Mouse (Mus musculus) hindbrain, postnatal 0 days (tissue): ENCODE measurements around the gene Dtnb. TPM values are rescaled to one million over a fixed set of nuclear protein-coding genes. Genes with fewer than 3 reads are reported as not detected.

Experiments used
- ATAC-seq: fragments of 200-750 bp; cut with Nextera tagmentation; 2 replicates; pipeline ENCODE4 v1.8.0; 2017; ENCODE audit warnings: mild to moderate bottlenecking, moderate TSS enrichment, moderate library complexity
- DNase-seq: peaks from one replicate; pipeline ENCODE4 v3.0.0-alpha.2; 2015; ENCODE audit warnings: low spot score
- H3K27ac ChIP-seq: fragments of 300-500 bp; sonication (generic); 2 replicates; pipeline ENCODE4 v1.5.1; 2014; ENCODE audit warnings: mild to moderate bottlenecking
- H3K27me3 ChIP-seq: fragments of 300-500 bp; sonication (generic); 2 replicates; pipeline ENCODE4 v1.6.1; 2014; ENCODE audit warnings: low read length, mixed read lengths; ENCODE audit not compliant: insufficient read depth
- H3K36me3 ChIP-seq: fragments of 300-500 bp; sonication (generic); 2 replicates; pipeline ENCODE4 v1.6.1; 2014; ENCODE audit warnings: low read length, mixed read lengths; ENCODE audit not compliant: insufficient read depth
- H3K4me1 ChIP-seq: fragments of 300-500 bp; sonication (generic); 2 replicates; pipeline ENCODE4 v1.6.1; 2014; ENCODE audit warnings: antibody characterized with exemption, low read length, mixed read lengths; ENCODE audit not compliant: insufficient read depth
- H3K4me2 ChIP-seq: fragments of 300-500 bp; sonication (generic); 2 replicates; pipeline ENCODE4 v1.6.1; 2014; ENCODE audit warnings: low read depth, mild to moderate bottlenecking, low read length, moderate library complexity, mixed read lengths
- H3K4me3 ChIP-seq: fragments of 300-500 bp; sonication (generic); 2 replicates; pipeline ENCODE4 v1.5.1; 2014; ENCODE audit warnings: low read length
- H3K9ac ChIP-seq: fragments of 300-500 bp; sonication (generic); replicated peaks from 2 replicates; pipeline ENCODE4 v1.6.1; 2014; ENCODE audit warnings: mild to moderate bottlenecking, low read length, moderate library complexity, mixed read lengths
- H3K9me3 ChIP-seq: fragments of 300-500 bp; sonication (generic); 2 replicates; pipeline ENCODE4 v1.6.1; 2016; ENCODE audit warnings: low read length, mixed read lengths
- CTCF ChIP-seq: IDR thresholded peaks from 2 replicates; pipeline ENCODE4 v1.5.1; 2016; ENCODE audit warnings: antibody characterized with exemption, control low read depth, low read depth
- WGBS: fragments of 180-500 bp; shearing (Covaris S2); extraction: QIAGEN DNeasy Blood & Tissue Kit; methylation state at CpG from one replicate; pipeline ENCODE4 v1.1.7; 2014; 5-methylcytosine and 5-hydroxymethylcytosine counted together
- polyA plus RNA-seq: library from polyadenylated mRNA; unstranded; fragments of >200 nt; fragmentation: Nextera tagmentation; extraction: Ambion mirVana; gene quantifications from 2 replicates; pipeline ENCODE4 v1.2.1, GENCODE M21; 2015
- total RNA-seq: library from RNA; depleted of rRNA; stranded (reverse); fragments of >200 nt; gene quantifications from 2 replicates; pipeline ENCODE4 v1.2.3, GENCODE M21; 2014

Dtnb gene
- total and polyA plus RNA-seq, 2 experiments from 2014 or later = 51.6 to 54.3 TPM

DNA sequence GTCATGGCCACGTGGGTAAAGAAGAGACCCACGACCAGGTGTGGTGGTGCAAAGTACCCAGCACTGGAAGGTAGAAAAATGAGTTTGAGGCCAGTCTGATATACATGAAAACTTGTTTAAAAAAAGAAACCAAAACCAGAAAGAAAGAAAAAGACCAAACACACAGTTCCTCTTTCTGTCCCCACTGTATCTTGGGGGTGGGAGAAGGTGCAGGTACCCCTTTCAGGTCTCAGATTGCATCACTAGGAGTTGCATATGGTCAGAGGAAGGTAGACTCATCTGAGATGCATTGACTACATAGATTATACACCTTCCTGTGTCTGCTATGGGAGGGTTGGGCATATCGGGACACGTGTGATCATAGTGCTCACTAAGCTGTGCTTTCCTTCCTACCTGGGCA lies 85.1 kb downstream of the Dtnb start:
- no peak for TF ChIP-seq CTCF
- Histone ChIP-seq H3K4me1 (no peaks in the 10 kb centered on the region), H3K36me3 (no peaks in the 10 kb centered on the region), H3K27me3 (no peaks in the 10 kb centered on the region), H3K9me3 (no peaks in the 10 kb centered on the region), H3K27ac (no peak overlapping the region), H3K9ac (no peak overlapping the region), H3K4me2 (no peak overlapping the region), H3K4me3 (no peak overlapping the region)
- WGBS = 67% methylated on average over 4 of the region's 4 CpGs
- ATAC-seq (no peak), DNase-seq (no peak)

DNA sequence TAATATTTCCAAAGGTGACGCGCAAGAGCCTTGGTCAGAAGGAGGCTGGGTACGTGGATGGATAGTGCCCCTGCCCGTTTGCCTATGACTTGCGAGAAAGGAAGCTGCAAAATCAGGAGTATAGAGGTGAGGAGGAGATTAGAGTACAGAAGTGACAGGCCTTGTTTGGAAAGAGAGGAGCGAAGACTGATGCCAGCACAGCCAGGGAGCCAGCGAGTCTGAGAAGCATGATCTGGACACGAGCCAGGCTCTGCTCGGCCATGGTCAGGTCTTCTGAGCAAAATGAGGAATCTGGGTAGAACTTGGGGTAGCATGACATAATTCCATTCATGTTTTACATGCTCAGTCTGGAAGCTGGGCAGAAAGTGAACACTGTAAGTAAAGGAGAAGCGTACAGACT lies 85.6 kb downstream of the Dtnb start:
- 65% methylated on average over 10 of the region's 10 CpGs for WGBS
- H3K9ac ChIP-seq = no peak overlapping the region
- H3K27ac ChIP-seq = no peak overlapping the region
- no peaks in the 10 kb centered on the region for H3K36me3 ChIP-seq
- no peaks in the 10 kb centered on the region for H3K9me3 ChIP-seq
- no peak for ATAC-seq
- no peaks in the 10 kb centered on the region for H3K27me3 ChIP-seq
- peak; percentile 39 for DNase-seq
- H3K4me1 ChIP-seq = no peaks in the 10 kb centered on the region
- no peak overlapping the region for H3K4me2 ChIP-seq
- TF ChIP-seq CTCF = no peak
- no peak overlapping the region for H3K4me3 ChIP-seq

DNA sequence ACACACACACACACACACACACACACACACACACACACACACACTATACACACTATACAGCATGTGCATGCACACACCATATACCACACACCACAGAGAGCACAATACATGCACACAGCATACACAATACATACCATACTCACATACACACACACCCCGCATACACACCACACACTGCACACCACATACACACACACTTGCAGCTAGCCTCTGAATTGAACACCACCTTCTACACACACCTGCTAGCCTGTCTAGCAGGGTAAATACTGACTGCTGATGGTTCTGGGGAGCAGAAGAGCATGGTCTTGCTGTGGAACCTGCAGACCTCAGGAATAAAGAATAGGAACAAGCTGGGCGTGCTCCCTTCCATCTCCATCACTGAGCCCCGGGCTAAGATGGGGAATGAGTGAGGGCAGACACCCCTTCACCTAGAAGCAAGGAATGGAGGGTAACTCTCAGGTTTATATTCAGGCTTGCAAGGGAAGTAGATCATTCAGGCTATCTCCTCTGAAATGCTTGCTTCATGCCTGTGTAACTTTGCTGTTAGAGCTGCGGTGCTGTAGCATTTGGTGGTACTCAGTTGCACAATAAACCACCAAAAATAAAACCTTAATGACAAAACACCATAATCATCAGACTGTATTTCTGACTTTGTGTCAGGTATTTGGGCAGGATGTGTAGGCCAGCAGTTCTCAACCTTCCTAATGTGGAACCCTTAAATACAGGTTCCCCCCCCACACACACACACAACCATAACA lies 87.6 kb downstream of the Dtnb start:
- H3K27ac ChIP-seq = no peak overlapping the region
- H3K36me3 ChIP-seq = no peaks in the 10 kb centered on the region
- no peak overlapping the region for H3K4me3 ChIP-seq
- DNase-seq (no peak), ATAC-seq (no peak)
- no peaks in the 10 kb centered on the region for H3K27me3 ChIP-seq
- H3K4me2 ChIP-seq = no peak overlapping the region
- H3K9ac ChIP-seq = no peak overlapping the region
- H3K9me3 ChIP-seq = no peaks in the 10 kb centered on the region
- H3K4me1 ChIP-seq = no peaks in the 10 kb centered on the region
- TF ChIP-seq CTCF = no peak
- 95% methylated on average over 4 of the region's 4 CpGs for WGBS

DNA sequence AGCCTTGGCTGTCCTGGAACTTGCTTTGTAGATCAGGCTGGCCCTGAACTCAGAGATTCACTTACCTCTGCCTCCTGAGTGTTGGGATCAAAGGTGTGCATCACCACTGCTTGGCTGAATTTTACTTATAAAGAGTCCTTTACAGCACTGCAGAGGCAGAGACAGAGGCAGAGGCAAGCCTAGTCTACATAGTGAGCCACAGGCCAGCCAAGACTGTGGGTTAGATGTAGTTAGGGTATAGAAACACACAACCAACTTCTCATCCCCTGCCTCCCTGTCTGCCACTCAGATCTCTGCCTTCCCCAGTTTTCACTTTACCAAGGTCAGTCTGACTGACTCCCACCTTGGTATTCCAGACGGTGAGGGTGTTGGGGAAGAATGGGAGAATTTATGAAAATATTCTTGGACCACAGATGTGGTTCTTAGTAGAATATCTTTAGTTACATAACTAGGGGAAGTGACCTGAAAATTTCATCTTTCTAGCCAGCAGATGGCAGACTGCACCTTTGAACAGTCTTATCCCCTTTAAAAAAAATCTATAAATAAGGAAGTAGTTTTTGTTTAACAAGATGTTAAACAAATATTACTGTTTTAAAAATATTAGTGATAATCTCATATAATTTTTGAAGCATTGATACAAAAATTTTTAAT lies 88.9 kb downstream of the Dtnb start:
- WGBS = 59% methylated on average over 1 of the region's 1 CpGs
- Histone ChIP-seq H3K27me3 (no peaks in the 10 kb centered on the region), H3K27ac (no peak overlapping the region), H3K4me1 (no peaks in the 10 kb centered on the region), H3K36me3 (no peaks in the 10 kb centered on the region), H3K4me3 (no peak overlapping the region), H3K9ac (no peak overlapping the region), H3K4me2 (no peak overlapping the region), H3K9me3 (no peaks in the 10 kb centered on the region)
- DNase-seq (peak; percentile 70), ATAC-seq (no peak; the same call in 1 of the 2 replicates)
- peak; percentile 61 for TF ChIP-seq CTCF

DNA sequence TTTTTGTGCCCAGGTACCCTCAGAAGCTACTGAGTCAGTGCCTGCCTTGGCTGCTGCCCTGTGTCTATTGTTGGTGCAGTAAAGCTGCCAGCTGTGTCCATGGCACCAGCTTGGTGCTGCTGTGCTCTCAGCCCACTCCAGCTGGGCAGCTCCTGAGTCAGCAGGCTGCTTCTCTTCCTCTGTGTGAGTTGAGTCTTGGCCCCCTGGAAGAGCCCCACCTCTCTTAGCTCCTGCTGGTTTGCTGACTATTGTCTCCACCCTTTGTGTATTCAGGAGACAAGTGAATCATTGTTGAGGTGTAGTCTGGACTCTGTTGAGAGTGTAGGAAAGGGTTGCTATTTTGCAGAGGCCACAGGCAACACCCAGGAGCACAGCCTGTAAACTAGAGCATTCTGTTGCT lies 90.5 kb downstream of the Dtnb start:
- H3K36me3 ChIP-seq = no peaks in the 10 kb centered on the region
- DNase-seq (no peak), ATAC-seq (peak; percentile 45; the same call in 1 of the 2 replicates)
- H3K4me3 ChIP-seq = no peak overlapping the region
- H3K27me3 ChIP-seq = no peaks in the 10 kb centered on the region
- H3K27ac ChIP-seq = no peak overlapping the region
- no peak for TF ChIP-seq CTCF
- H3K4me1 ChIP-seq = no peaks in the 10 kb centered on the region
- H3K9ac ChIP-seq = no peak overlapping the region
- H3K4me2 ChIP-seq = no peak overlapping the region
- no peaks in the 10 kb centered on the region for H3K9me3 ChIP-seq

DNA sequence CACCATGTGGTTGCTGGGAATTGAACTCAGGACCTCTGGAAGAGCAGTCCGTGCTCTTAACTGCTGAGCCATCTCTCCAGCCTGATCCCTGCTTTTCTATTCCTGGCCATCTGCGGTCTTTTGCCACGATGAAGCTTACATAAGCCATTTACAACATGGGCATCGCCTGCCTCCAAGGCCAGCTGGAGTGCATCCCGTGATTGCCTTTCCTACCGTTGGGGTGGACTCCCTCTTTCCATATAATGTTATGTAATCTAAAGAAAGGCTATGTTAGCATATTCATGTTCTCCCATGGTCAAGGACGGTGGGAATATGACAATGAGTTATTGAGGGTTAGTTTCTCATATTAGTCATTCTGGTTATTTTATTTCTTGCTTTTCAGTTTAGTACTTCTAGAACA lies 91.2 kb downstream of the Dtnb start:
- Histone ChIP-seq H3K4me2 (no peak overlapping the region), H3K9me3 (no peaks in the 10 kb centered on the region), H3K4me3 (no peak overlapping the region), H3K27me3 (no peaks in the 10 kb centered on the region), H3K27ac (no peak overlapping the region), H3K9ac (no peak overlapping the region), H3K36me3 (no peaks in the 10 kb centered on the region), H3K4me1 (no peaks in the 10 kb centered on the region)
- no peak for DNase-seq
- TF ChIP-seq CTCF = no peak
- 87% methylated on average over 7 of the region's 7 CpGs for WGBS
- no peak for ATAC-seq

DNA sequence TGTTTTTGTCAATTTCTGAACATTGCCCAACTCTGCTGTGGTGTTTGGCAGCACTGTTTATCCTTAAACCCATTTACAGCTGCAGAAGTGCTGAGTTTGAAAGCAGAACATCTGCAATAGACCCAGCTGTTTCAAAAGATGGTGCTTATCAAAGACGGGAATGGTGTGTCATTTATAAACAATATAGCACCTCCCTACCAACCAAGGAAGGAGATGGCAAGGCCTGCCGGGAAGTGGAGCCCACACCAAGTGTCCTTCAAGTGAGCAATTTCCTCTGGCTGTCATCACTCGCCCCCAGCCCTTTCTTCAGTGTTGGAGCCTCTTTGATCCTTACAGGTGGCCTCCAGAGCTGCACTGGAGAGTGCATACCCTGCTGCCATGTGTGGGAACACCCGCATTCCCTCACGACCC lies 97.8 kb downstream of the Dtnb start:
- H3K4me2 ChIP-seq = no peak overlapping the region
- 31% methylated on average over 5 of the region's 5 CpGs for WGBS
- H3K9ac ChIP-seq = no peak overlapping the region
- ATAC-seq = no peak
- H3K36me3 ChIP-seq = no peaks in the 10 kb centered on the region
- DNase-seq = no peak
- no peaks in the 10 kb centered on the region for H3K27me3 ChIP-seq
- TF ChIP-seq CTCF = no peak
- no peaks in the 10 kb centered on the region for H3K4me1 ChIP-seq
- H3K4me3 ChIP-seq = no peak overlapping the region
- H3K9me3 ChIP-seq = no peaks in the 10 kb centered on the region
- no peak overlapping the region for H3K27ac ChIP-seq
